Comparison of ENCODE assay signal across 21 mouse cellular contexts in genomic region chr4:141596700-141597328, GRCm38 (mm10). TPM values are rescaled to one million over a fixed set of nuclear protein-coding genes. Genes with fewer than 3 reads are reported as not detected.
A peak's percentile ranks its signal among the peaks of the same experiment; 100 is the strongest.
DNase-seq lines count a peak whose midpoint lies in the region; ATAC-seq and TF ChIP-seq lines count a peak whose summit lies in the region.
"Had no signal": no experiment of that assay in that cellular context is flagged by ENCODE, and none has a peak within 500 bp of the region (broad histone marks: within the 10 kb centered on the region; RNA-seq: fewer than 3 reads in every experiment).

No protein-coding gene starts in this region.

- H3K27me3 ChIP-seq in kidney, embryonic 15.5 days: no peaks in the 10 kb centered on the region
- peaks cover 28% of the 10 kb centered on the region for H3K27me3 ChIP-seq in embryonic facial prominence, embryonic 10.5 days (replicated peaks; ENCODE audit: low read depth, poor library complexity, severe bottlenecking)
- no peaks in the 10 kb centered on the region for H3K27me3 ChIP-seq in heart, postnatal 0 days (ENCODE audit: control insufficient read depth, insufficient read depth, low read length)
- no peaks in the 10 kb centered on the region; the same call in 1 of the 2 replicates for H3K27me3 ChIP-seq in hindbrain, embryonic 16.5 days (replicated peaks; ENCODE audit: control insufficient read depth, insufficient read depth, low read length)
- H3K27me3 ChIP-seq: limb, embryonic 15.5 days had no signal

- no peak overlapping the region for H3K27ac ChIP-seq in kidney, embryonic 15.5 days
- peak overlapping the region; percentile 19; the same call in 1 of the 2 replicates for H3K27ac ChIP-seq in embryonic facial prominence, embryonic 10.5 days (replicated peaks)
- H3K27ac ChIP-seq in heart, postnatal 0 days (ENCODE audit: low read depth): peak overlapping the region; percentile 1; the same call in 1 of the 2 replicates
- no peak overlapping the region for H3K27ac ChIP-seq in hindbrain, embryonic 16.5 days (ENCODE audit: low read depth, low read length)
- H3K27ac ChIP-seq: hindbrain, embryonic 14.5 days; limb, embryonic 15.5 days; liver, embryonic 15.5 days had no signal

- no peak for TF ChIP-seq EP300 in heart, postnatal 0 days (IDR thresholded peaks at IDR 0.05; ENCODE audit: low read depth)

- peak overlapping the region; percentile 94; the same call in 1 of the 2 replicates for H3K4me2 ChIP-seq in kidney, embryonic 15.5 days
- no peak overlapping the region for H3K4me2 ChIP-seq in heart, postnatal 0 days (ENCODE audit: low read depth, low read length)
- no peak overlapping the region for H3K4me2 ChIP-seq in hindbrain, embryonic 16.5 days (ENCODE audit: low read length)
- H3K4me2 ChIP-seq: limb, embryonic 15.5 days; liver, embryonic 15.5 days had no signal

- H3K36me3 ChIP-seq in kidney, embryonic 15.5 days: peaks cover 35% of the 10 kb centered on the region
- H3K36me3 ChIP-seq in embryonic facial prominence, embryonic 10.5 days (replicated peaks): peaks cover 42% of the 10 kb centered on the region
- H3K36me3 ChIP-seq in heart, postnatal 0 days (replicated peaks; ENCODE audit: control insufficient read depth, insufficient read depth, low read length): peaks cover 34% of the 10 kb centered on the region
- H3K36me3 ChIP-seq in hindbrain, embryonic 16.5 days (ENCODE audit: control insufficient read depth, insufficient read depth, low read length): no peaks in the 10 kb centered on the region
- H3K36me3 ChIP-seq: liver, embryonic 15.5 days had no signal

- H3K9ac ChIP-seq in kidney, embryonic 15.5 days: no peak overlapping the region
- H3K9ac ChIP-seq in heart, postnatal 0 days (replicated peaks; ENCODE audit: low read depth, low read length): peak overlapping the region; percentile 22; the same call in 1 of the 2 replicates
- H3K9ac ChIP-seq in hindbrain, embryonic 16.5 days (ENCODE audit: low read depth, low read length): no peak overlapping the region
- H3K9ac ChIP-seq: hindbrain, embryonic 14.5 days; limb, embryonic 15.5 days; liver, embryonic 15.5 days had no signal

- 87% methylated on average over 8 of the region's 8 CpGs for WGBS in kidney, embryonic 15.5 days
- 87% methylated on average over 8 of the region's 8 CpGs for WGBS in embryonic facial prominence, embryonic 10.5 days
- WGBS in heart, postnatal 0 days: 64% methylated on average over 8 of the region's 8 CpGs
- 90% methylated on average over 8 of the region's 8 CpGs for WGBS in hindbrain, embryonic 16.5 days

- no peak overlapping the region for H3K4me3 ChIP-seq in kidney, embryonic 15.5 days (replicated peaks)
- no peak overlapping the region for H3K4me3 ChIP-seq in embryonic facial prominence, embryonic 10.5 days
- no peak overlapping the region for H3K4me3 ChIP-seq in heart, postnatal 0 days (ENCODE audit: low read depth, low read length)
- no peak overlapping the region for H3K4me3 ChIP-seq in hindbrain, embryonic 16.5 days (ENCODE audit: low read length)
- H3K4me3 ChIP-seq: limb, embryonic 15.5 days; liver, embryonic 15.5 days had no signal

- no peak for DNase-seq in kidney, adult 18-20 months
- DNase-seq in embryonic facial prominence, embryonic 10.5 days (ENCODE audit: low spot score): no peak
- no peak for DNase-seq in heart, postnatal 0 days (ENCODE audit: low spot score)
- no peak for DNase-seq in adrenal gland, adult 2 months
- DNase-seq: adrenal gland, postnatal 25 days; cerebellum, adult 18-20 months; cerebellum, postnatal 36 days; kidney, adult 11 months; kidney, postnatal 25 days; right cerebral cortex, postnatal 25 days had no signal

- H3K4me1 ChIP-seq in kidney, embryonic 15.5 days: peaks cover 43% of the 10 kb centered on the region
- H3K4me1 ChIP-seq in embryonic facial prominence, embryonic 10.5 days: peaks cover 50% of the 10 kb centered on the region
- peaks cover 28% of the 10 kb centered on the region for H3K4me1 ChIP-seq in heart, postnatal 0 days (ENCODE audit: control insufficient read depth, insufficient read depth)
- peaks cover 18% of the 10 kb centered on the region for H3K4me1 ChIP-seq in hindbrain, embryonic 16.5 days (ENCODE audit: control insufficient read depth, insufficient read depth, low read depth, low read length)

- no peaks in the 10 kb centered on the region for H3K9me3 ChIP-seq in kidney, embryonic 15.5 days (replicated peaks)
- no peaks in the 10 kb centered on the region for H3K9me3 ChIP-seq in embryonic facial prominence, embryonic 10.5 days
- no peaks in the 10 kb centered on the region for H3K9me3 ChIP-seq in heart, postnatal 0 days (replicated peaks; ENCODE audit: control insufficient read depth, low read length)
- no peaks in the 10 kb centered on the region for H3K9me3 ChIP-seq in hindbrain, embryonic 16.5 days (ENCODE audit: control insufficient read depth, low read length)
- H3K9me3 ChIP-seq: limb, embryonic 15.5 days; liver, embryonic 15.5 days had no signal

- ATAC-seq in kidney, embryonic 15.5 days (replicated peaks; ENCODE audit: low FRiP score): no peak
- no peak for ATAC-seq in heart, postnatal 0 days (ENCODE audit: insufficient read depth, low read depth)
- no peak for ATAC-seq in megakaryocyte-erythroid progenitor cell, adult 5-6 weeks (replicated peaks; ENCODE audit: low FRiP score, low TSS enrichment, poor library complexity, severe bottlenecking)
- no peak for ATAC-seq in hindbrain, embryonic 16.5 days

- TF ChIP-seq CTCF in heart, postnatal 0 days (IDR thresholded peaks at IDR 0.05; ENCODE audit: low read depth): no peak

RNA-seq across cellular contexts. Expression of gene Fblim1, which starts 9.1 kb away (rescaled TPM):
- polyA plus RNA-seq in kidney, embryonic 15.5 days (2015; fragmentation: Nextera tagmentation; extraction: Ambion mirVana): 71.4 and 81.3 TPM in 2 replicates
- 56.3 and 68.1 TPM in 2 replicates for polyA plus RNA-seq in embryonic facial prominence, embryonic 10.5 days (2016; fragmentation: Nextera tagmentation; extraction: Ambion mirVana)
- 48.3 and 61.5 TPM in 2 replicates for total RNA-seq in heart, postnatal 0 days (2014; rRNA removed; ENCODE audit: low replicate concordance)
- 47.1 and 57.5 TPM in 2 replicates for polyA plus RNA-seq in heart, postnatal 0 days (2015; fragmentation: Nextera tagmentation; extraction: Ambion mirVana)
- total RNA-seq in adrenal gland, adult 2 months (2021): 10 to 100 TPM in 1 of 2 experiments, 1 to 10 TPM in 1; 9.0 to 23.0 TPM
- 10.4 and 12.8 TPM in 2 replicates for polyA plus RNA-seq in adrenal gland, adult 2 months (2012; rRNA removed)
- not detected in 2 replicates for total RNA-seq in megakaryocyte-erythroid progenitor cell, adult 5-6 weeks (2014; fragmentation: Nextera tagmentation)
- total RNA-seq in megakaryocyte-erythroid progenitor cell, adult 5-6 weeks (2017): not detected in 2 replicates
- polyA plus RNA-seq in hindbrain, embryonic 16.5 days (2015; fragmentation: Nextera tagmentation; extraction: Ambion mirVana): 42.9 and 51.5 TPM in 2 replicates
- total RNA-seq: megakaryocyte progenitor cell, adult 5-6 weeks; MEL had no signal

RNA-seq across cellular contexts. Expression of gene Tmem82, which starts 21.6 kb away (rescaled TPM):
- 2.7 and 3.1 TPM in 2 replicates for polyA plus RNA-seq in kidney, embryonic 15.5 days (2015; fragmentation: Nextera tagmentation; extraction: Ambion mirVana)
- polyA plus RNA-seq in embryonic facial prominence, embryonic 10.5 days (2016; fragmentation: Nextera tagmentation; extraction: Ambion mirVana): 1.5 and 2.1 TPM in 2 replicates
- total RNA-seq in heart, postnatal 0 days (2014; rRNA removed; ENCODE audit: low replicate concordance): 0.89 and 6.1 TPM in 2 replicates
- 6.8 and 7.3 TPM in 2 replicates for polyA plus RNA-seq in heart, postnatal 0 days (2015; fragmentation: Nextera tagmentation; extraction: Ambion mirVana)
- total RNA-seq in adrenal gland, adult 2 months (2021): 1 to 10 TPM in 1 of 2 experiments, under 1 TPM in 1; 0.93 to 1.6 TPM
- polyA plus RNA-seq in adrenal gland, adult 2 months (2012; rRNA removed): 2.8 TPM in 2 replicates
- total RNA-seq in megakaryocyte-erythroid progenitor cell, adult 5-6 weeks (2014; fragmentation: Nextera tagmentation): 0.37 TPM in 1 of 2 replicates, not detected in the other
- total RNA-seq in megakaryocyte-erythroid progenitor cell, adult 5-6 weeks (2017): 0.52 and 0.57 TPM in 2 replicates
- 0.34 and 0.45 TPM in 2 replicates for polyA plus RNA-seq in hindbrain, embryonic 16.5 days (2015; fragmentation: Nextera tagmentation; extraction: Ambion mirVana)
- total RNA-seq: MEL; neutrophil, adult 5-6 weeks had no signal
- polyA plus RNA-seq: hindbrain, embryonic 14.5 days had no signal

RNA-seq across cellular contexts. Expression of gene Slc25a34, which starts 26.8 kb away (rescaled TPM):
- 0.27 and 0.49 TPM in 2 replicates for polyA plus RNA-seq in kidney, embryonic 15.5 days (2015; fragmentation: Nextera tagmentation; extraction: Ambion mirVana)
- 0.09 TPM in 1 of 2 replicates, not detected in the other for polyA plus RNA-seq in embryonic facial prominence, embryonic 10.5 days (2016; fragmentation: Nextera tagmentation; extraction: Ambion mirVana)
- 12.8 and 56.2 TPM in 2 replicates for total RNA-seq in heart, postnatal 0 days (2014; rRNA removed; ENCODE audit: low replicate concordance)
- 17.9 and 20.6 TPM in 2 replicates for polyA plus RNA-seq in heart, postnatal 0 days (2015; fragmentation: Nextera tagmentation; extraction: Ambion mirVana)
- 10 to 100 TPM in 1 of 2 experiments, 1 to 10 TPM in 1; 9.2 to 14.2 TPM for total RNA-seq in adrenal gland, adult 2 months (2021)
- 4.3 and 5.7 TPM in 2 replicates for polyA plus RNA-seq in adrenal gland, adult 2 months (2012; rRNA removed)
- not detected in 2 replicates for total RNA-seq in megakaryocyte-erythroid progenitor cell, adult 5-6 weeks (2014; fragmentation: Nextera tagmentation)
- total RNA-seq in megakaryocyte-erythroid progenitor cell, adult 5-6 weeks (2017): 0.65 TPM in 1 of 2 replicates, not detected in the other
- polyA plus RNA-seq in hindbrain, embryonic 16.5 days (2015; fragmentation: Nextera tagmentation; extraction: Ambion mirVana): 0.54 and 0.81 TPM in 2 replicates
- total RNA-seq: megakaryocyte progenitor cell, adult 5-6 weeks; MEL had no signal
- polyA plus RNA-seq: forebrain, embryonic 11.5 days; hindbrain, embryonic 14.5 days; thymus, postnatal 0 days had no signal

RNA-seq across cellular contexts. Expression of gene Spen, which starts 58.4 kb away (rescaled TPM):
- 10.3 and 11.1 TPM in 2 replicates for polyA plus RNA-seq in kidney, embryonic 15.5 days (2015; fragmentation: Nextera tagmentation; extraction: Ambion mirVana)
- 9.6 and 12.1 TPM in 2 replicates for polyA plus RNA-seq in embryonic facial prominence, embryonic 10.5 days (2016; fragmentation: Nextera tagmentation; extraction: Ambion mirVana)
- total RNA-seq in heart, postnatal 0 days (2014; rRNA removed; ENCODE audit: low replicate concordance): 2.3 and 5.9 TPM in 2 replicates
- 4.3 and 4.9 TPM in 2 replicates for polyA plus RNA-seq in heart, postnatal 0 days (2015; fragmentation: Nextera tagmentation; extraction: Ambion mirVana)
- total RNA-seq in adrenal gland, adult 2 months (2021): 10 to 100 TPM; 37.8 to 55.3 TPM
- polyA plus RNA-seq in adrenal gland, adult 2 months (2012; rRNA removed): 63.9 and 76.4 TPM in 2 replicates
- total RNA-seq in megakaryocyte-erythroid progenitor cell, adult 5-6 weeks (2014; fragmentation: Nextera tagmentation): 64.2 and 81.5 TPM in 2 replicates
- total RNA-seq in megakaryocyte-erythroid progenitor cell, adult 5-6 weeks (2017): 21.1 and 40.5 TPM in 2 replicates
- 10.1 and 11.8 TPM in 2 replicates for polyA plus RNA-seq in hindbrain, embryonic 16.5 days (2015; fragmentation: Nextera tagmentation; extraction: Ambion mirVana)

Comparison
In these comparisons a context has a peak if more than half of its experiments do, and no peak if none do; other contexts are left out.
1. H3K27ac ChIP-seq: peak in embryonic facial prominence, embryonic 10.5 days (single experiment) and heart, postnatal 0 days (single experiment); none in kidney, embryonic 15.5 days (single experiment) and hindbrain, embryonic 16.5 days (single experiment).